Mouse (Mus musculus) liver, adult 2 months (tissue): ENCODE measurements at regions not wholly inside any gene's neighbourhood (a gene's known extent, or its start where the extent isn't known, plus 50 kb on each side); places are given as distances from the start of the nearest gene placed in this dataset.
"Not testable (repeated sequence)": the region's sequence is repeated elsewhere in the genome, so short reads cannot be mapped to it uniquely, and the experiment has no call there.

Source experiments
- DNase-seq: peaks from one replicate; pipeline ENCODE4 v3.0.0-alpha.2; 2011; ENCODE audit warnings: low read depth, low spot score; ENCODE audit errors: extremely low read depth
- H3K27ac ChIP-seq: fragments of 200-500 bp; replicated peaks from 2 replicates; pipeline ENCODE4 v1.5.1; 2012; ENCODE audit warnings: low read depth, mild to moderate bottlenecking, control low read depth, inconsistent platforms, low read length; ENCODE audit not compliant: insufficient read depth
- H3K27me3 ChIP-seq: fragments of 200-500 bp; 2 replicates; pipeline ENCODE4 v1.6.1; 2012; ENCODE audit warnings: mild to moderate bottlenecking, moderate library complexity, low read length, inconsistent platforms; ENCODE audit not compliant: control insufficient read depth, insufficient read depth
- H3K36me3 ChIP-seq: fragments of 200-500 bp; 2 replicates; pipeline ENCODE4 v1.6.1; 2012; ENCODE audit warnings: low read length, inconsistent platforms; ENCODE audit not compliant: control insufficient read depth, insufficient read depth
- H3K4me1 ChIP-seq: fragments of 200-500 bp; 2 replicates; pipeline ENCODE4 v1.6.1; 2011; ENCODE audit warnings: low read length; ENCODE audit not compliant: control insufficient read depth, insufficient read depth
- H3K4me3 ChIP-seq: fragments of 200-500 bp; 2 replicates; pipeline ENCODE4 v1.5.1; 2011; ENCODE audit warnings: low read depth, mild to moderate bottlenecking, control low read depth, low read length, moderate library complexity; ENCODE audit not compliant: insufficient read depth
- H3K79me2 ChIP-seq: fragments of 200-500 bp; 2 replicates; pipeline ENCODE4 v1.6.1; 2012; ENCODE audit warnings: inconsistent platforms, mild to moderate bottlenecking, low read length, moderate library complexity; ENCODE audit not compliant: control insufficient read depth, insufficient read depth
- H3K9ac ChIP-seq: fragments of 200-500 bp; 2 replicates; pipeline ENCODE4 v1.6.1; 2012; ENCODE audit warnings: low read depth, mild to moderate bottlenecking, control low read depth, inconsistent platforms, low read length
- CTCF ChIP-seq: fragments of 200-500 bp; IDR thresholded peaks from 2 replicates; pipeline ENCODE4 v1.5.1; 2011; ENCODE audit warnings: low read depth, low read length, control low read depth
- POLR2A ChIP-seq: fragments of 200-500 bp; IDR thresholded peaks from 2 replicates; pipeline ENCODE4 v1.6.1; 2011; ENCODE audit warnings: low read length, control low read depth; ENCODE audit not compliant: insufficient read depth; ENCODE audit errors: extremely low read depth
- WGBS: fragments of 180-500 bp; shearing (Covaris S2); methylation state at CpG from one replicate; pipeline ENCODE4 v1.1.7; 2018; 5-methylcytosine and 5-hydroxymethylcytosine counted together

DNA sequence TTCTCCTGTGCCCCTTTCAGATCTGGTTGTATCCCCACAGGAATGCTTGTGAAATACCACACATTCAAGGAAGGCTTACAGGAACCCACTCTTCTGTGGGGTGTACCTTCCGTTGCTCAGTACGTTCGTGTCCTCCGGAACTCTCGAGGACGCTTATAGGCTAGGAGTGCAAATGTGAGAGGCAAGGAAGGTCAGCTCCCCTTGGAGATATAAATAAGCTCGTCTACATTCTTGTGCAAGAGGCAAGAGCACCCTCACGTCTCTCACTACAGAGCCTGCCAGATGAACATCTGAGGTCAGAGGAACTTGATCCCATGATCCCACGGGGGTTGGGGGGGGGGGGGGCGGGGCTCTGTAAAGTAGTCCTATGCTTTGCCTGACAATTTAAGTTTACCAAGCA, 382.0 kb upstream of the Arid1b start:
- H3K27ac ChIP-seq: no peak overlapping the region
- H3K36me3 ChIP-seq: no peaks in the 10 kb centered on the region
- TF ChIP-seq CTCF (no peak), POLR2A (no peak)
- 53% methylated on average over 10 of the region's 10 CpGs for WGBS
- peaks cover 2% of the 10 kb centered on the region; the same call in 1 of the 2 replicates for H3K4me1 ChIP-seq
- no peak overlapping the region for H3K4me3 ChIP-seq
- DNase-seq: peak; percentile 79
- no peaks in the 10 kb centered on the region for H3K27me3 ChIP-seq
- no peaks in the 10 kb centered on the region for H3K79me2 ChIP-seq
- no peak overlapping the region for H3K9ac ChIP-seq

DNA sequence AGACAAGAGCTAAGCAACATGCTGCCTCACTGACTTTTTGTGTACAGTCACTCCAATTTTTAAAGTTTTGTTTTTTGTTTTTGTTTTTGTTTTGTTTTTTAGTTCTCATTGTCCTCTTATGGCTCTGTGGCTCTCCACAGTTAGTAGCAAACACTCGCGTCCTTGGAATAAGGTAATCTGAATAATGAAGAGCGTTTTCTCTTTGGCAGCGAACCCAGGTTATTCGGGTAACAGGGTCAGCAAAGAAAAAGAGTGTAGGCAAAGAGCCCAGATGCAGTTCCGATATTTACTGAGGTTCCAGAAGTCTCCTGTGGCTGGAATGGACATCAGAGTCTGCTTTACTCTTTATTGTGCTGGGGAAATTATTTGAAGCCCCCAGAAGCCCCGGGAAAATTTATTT, 381.4 kb upstream of the Arid1b start:
- no peak for TF ChIP-seq POLR2A
- TF ChIP-seq CTCF: no peak
- no peak overlapping the region for H3K9ac ChIP-seq
- no peaks in the 10 kb centered on the region for H3K79me2 ChIP-seq
- H3K27ac ChIP-seq: no peak overlapping the region
- H3K4me3 ChIP-seq: no peak overlapping the region
- no peaks in the 10 kb centered on the region for H3K36me3 ChIP-seq
- H3K27me3 ChIP-seq: no peaks in the 10 kb centered on the region
- 55% methylated on average over 7 of the region's 7 CpGs for WGBS
- H3K4me1 ChIP-seq: peaks cover 2% of the 10 kb centered on the region; the same call in 1 of the 2 replicates
- peak; percentile 79 for DNase-seq

DNA sequence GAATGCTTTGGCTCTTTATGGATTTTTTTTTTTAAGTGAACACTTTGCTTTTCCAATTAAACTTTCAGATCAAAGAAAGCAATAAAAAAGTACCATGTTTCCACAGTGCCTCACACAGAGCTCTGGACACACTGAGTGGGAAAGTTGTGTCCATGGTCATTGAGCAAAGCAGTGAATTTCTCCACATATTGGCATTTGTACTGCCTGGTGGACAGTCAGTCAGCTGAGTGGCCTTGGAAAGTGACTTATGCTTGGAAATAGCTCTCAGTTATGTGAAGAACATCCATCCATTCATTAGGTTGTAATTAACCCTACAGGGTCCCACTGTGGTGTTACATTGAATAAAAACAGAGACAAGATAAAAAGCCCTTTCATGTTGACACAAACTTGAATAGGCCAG, 373.8 kb upstream of the Arid1b start:
- H3K4me1 ChIP-seq: no peaks in the 10 kb centered on the region
- H3K4me3 ChIP-seq: no peak overlapping the region
- no peaks in the 10 kb centered on the region for H3K79me2 ChIP-seq
- H3K9ac ChIP-seq: no peak overlapping the region
- H3K27ac ChIP-seq: no peak overlapping the region
- no peaks in the 10 kb centered on the region for H3K27me3 ChIP-seq
- no peak for DNase-seq
- TF ChIP-seq CTCF: no peak
- no peak for TF ChIP-seq POLR2A
- no peaks in the 10 kb centered on the region for H3K36me3 ChIP-seq

DNA sequence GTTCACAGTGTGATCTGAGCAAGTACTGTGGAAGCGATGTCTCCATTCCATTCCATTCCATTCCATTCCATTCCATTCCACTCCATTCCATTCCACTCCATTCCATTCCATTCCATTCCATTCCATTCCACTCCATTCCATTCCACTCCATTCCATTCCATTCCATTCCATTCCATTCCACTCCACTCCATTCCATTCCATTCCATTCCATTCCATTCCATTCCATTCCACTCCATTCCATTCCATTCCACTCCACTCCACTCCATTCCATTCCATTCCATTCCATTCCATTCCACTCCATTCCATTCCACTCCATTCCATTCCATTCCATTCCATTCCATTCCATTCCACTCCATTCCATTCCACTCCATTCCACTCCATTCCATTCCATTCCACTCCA, 368.0 kb upstream of the Arid1b start:
- H3K79me2 ChIP-seq, H3K9ac ChIP-seq, H3K27ac ChIP-seq, H3K36me3 ChIP-seq, H3K4me1 ChIP-seq, DNase-seq, H3K4me3 ChIP-seq, H3K27me3 ChIP-seq: not testable (repeated sequence)
- WGBS: 91% methylated on average over 1 of the region's 1 CpGs

DNA sequence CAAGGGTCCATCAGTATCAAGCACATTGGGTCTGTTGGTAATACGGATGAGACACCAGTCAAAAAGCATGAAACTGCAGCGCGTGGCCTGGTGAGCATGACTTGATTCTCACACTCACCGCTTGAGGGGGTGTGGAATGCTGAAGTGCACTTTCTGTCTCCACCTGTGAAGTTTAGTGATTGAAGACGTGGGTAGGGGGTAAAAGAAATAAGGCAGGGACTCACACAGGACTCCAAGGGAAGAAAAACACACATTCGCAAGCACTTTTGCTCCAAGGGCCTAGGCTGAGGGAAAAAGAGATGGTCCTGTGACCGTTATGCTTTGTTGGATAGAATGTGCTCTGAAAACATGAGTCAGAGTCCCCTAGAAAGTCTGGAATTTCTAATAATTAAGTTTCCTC, 366.6 kb upstream of the Arid1b start:
- H3K36me3 ChIP-seq: no peaks in the 10 kb centered on the region
- DNase-seq: no peak
- 90% methylated on average over 7 of the region's 7 CpGs for whole genome bisulfite sequencing
- TF ChIP-seq CTCF (no peak), POLR2A (no peak)
- no peaks in the 10 kb centered on the region for H3K79me2 ChIP-seq
- H3K27ac ChIP-seq: no peak overlapping the region
- H3K4me1 ChIP-seq: no peaks in the 10 kb centered on the region
- no peaks in the 10 kb centered on the region for H3K27me3 ChIP-seq
- H3K9ac ChIP-seq: no peak overlapping the region
- no peak overlapping the region for H3K4me3 ChIP-seq

DNA sequence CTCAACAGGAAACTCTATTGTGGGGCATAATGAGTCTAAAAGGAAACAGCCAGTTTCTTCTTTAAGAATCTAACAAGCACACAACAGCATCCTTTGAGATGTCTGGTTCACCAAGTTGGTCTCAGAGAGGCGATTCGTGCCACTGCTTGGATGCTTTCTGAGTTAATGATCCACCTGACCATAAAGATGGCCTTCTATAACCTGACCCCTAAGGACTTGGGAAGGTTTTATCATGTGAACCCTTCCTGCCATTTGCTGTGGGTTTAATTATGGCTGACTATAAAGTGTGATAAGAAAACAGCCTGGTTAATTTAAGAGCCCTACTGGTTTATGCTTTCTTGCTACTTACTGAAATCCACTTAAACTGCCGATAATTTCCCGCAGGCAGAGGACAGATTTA, 363.0 kb upstream of the Arid1b start:
- no peak for DNase-seq
- Histone ChIP-seq H3K27me3 (no peaks in the 10 kb centered on the region), H3K9ac (no peak overlapping the region), H3K4me3 (no peak overlapping the region), H3K79me2 (no peaks in the 10 kb centered on the region), H3K27ac (no peak overlapping the region), H3K36me3 (no peaks in the 10 kb centered on the region), H3K4me1 (no peaks in the 10 kb centered on the region)
- TF ChIP-seq POLR2A (no peak), CTCF (no peak)
- WGBS: 78% methylated on average over 4 of the region's 4 CpGs
